Mouse (Mus musculus) testis, postnatal 10 days (tissue): ENCODE data around the gene Dop1a.
A peak's percentile ranks its signal among the peaks of the same experiment; 100 is the strongest.

Experiments used
- DNase-seq: peaks from one replicate; pipeline ENCODE4 v3.0.0; 2021; ENCODE audit warnings: low spot score

Dop1a gene

GRCm38 (mm10) chr9:86507437-86507836, 40.5 kb downstream of the Dop1a start:
- DNase-seq = no peak

- no peak for DNase-seq
Measured at GRCm38 (mm10) chr9:86513733-86514132, 46.8 kb downstream of the Dop1a start.

- no peak for DNase-seq
Measured at GRCm38 (mm10) chr9:86514390-86514789, 47.4 kb downstream of the Dop1a start.

GRCm38 (mm10) chr9:86514798-86515197, 47.8 kb downstream of the Dop1a start:
- no peak for DNase-seq

- DNase-seq = no peak
Measured at GRCm38 (mm10) chr9:86522335-86522734, 55.4 kb downstream of the Dop1a start.

- DNase-seq = no peak
Measured at GRCm38 (mm10) chr9:86525600-86525999, 58.6 kb downstream of the Dop1a start.

- no peak for DNase-seq
Measured at GRCm38 (mm10) chr9:86534071-86534470, 67.1 kb downstream of the Dop1a start.

GRCm38 (mm10) chr9:86543451-86543850, 76.5 kb downstream of the Dop1a start:
- DNase-seq = no peak

GRCm38 (mm10) chr9:86544559-86544958, 77.6 kb downstream of the Dop1a start:
- no peak for DNase-seq

- no peak for DNase-seq
Measured at GRCm38 (mm10) chr9:86549637-86550162, 82.7 kb downstream of the Dop1a start.

- DNase-seq = no peak
Measured at GRCm38 (mm10) chr9:86550717-86551116, 83.8 kb downstream of the Dop1a start.

- DNase-seq = no peak
Measured at GRCm38 (mm10) chr9:86553886-86554285, 86.9 kb downstream of the Dop1a start.

- no peak for DNase-seq
Measured at GRCm38 (mm10) chr9:86554641-86555040, 87.7 kb downstream of the Dop1a start.

- no peak for DNase-seq
Measured at GRCm38 (mm10) chr9:86560543-86560942, 93.6 kb downstream of the Dop1a start.

GRCm38 (mm10) chr9:86569314-86569910, 102.5 kb downstream of the Dop1a start:
- DNase-seq = peak; percentile 43

- DNase-seq = peak; percentile 35
Measured at GRCm38 (mm10) chr9:86570261-86570890, 103.4 kb downstream of the Dop1a start.

GRCm38 (mm10) chr9:86570946-86571345, 104.0 kb downstream of the Dop1a start:
- DNase-seq = no peak

GRCm38 (mm10) chr9:86571540-86572135, 104.7 kb downstream of the Dop1a start, which contains the start of the genes Pgm3 and Rwdd2a:
Gene Pgm3, minus strand, starts transcription at chr9:86571842.
Gene Rwdd2a, plus strand, starts transcription at chr9:86571991.
- peak; percentile 100 for DNase-seq

GRCm38 (mm10) chr9:86572196-86572595, 105.2 kb downstream of the Dop1a start:
- no peak for DNase-seq

GRCm38 (mm10) chr9:86572636-86573291, 105.8 kb downstream of the Dop1a start:
- DNase-seq = peak; percentile 86

GRCm38 (mm10) chr9:86573616-86574303, 106.8 kb downstream of the Dop1a start:
- no peak for DNase-seq

GRCm38 (mm10) chr9:86575178-86575577, 108.2 kb downstream of the Dop1a start:
- no peak for DNase-seq
